Mouse (Mus musculus): ENCODE measurements around the gene Vmn1r25. TPM values are rescaled to one million over a fixed set of nuclear protein-coding genes. Genes with fewer than 3 reads are reported as not detected.
"Not testable (repeated sequence)": the region's sequence is repeated elsewhere in the genome, so short reads cannot be mapped to it uniquely, and the experiment has no call there.

The Vmn1r25 gene
- total RNA-seq (2014; rRNA removed) (not detected in 2 replicates), polyA plus RNA-seq (2015; fragmentation: Nextera tagmentation; extraction: Ambion mirVana) (not detected in 2 replicates)

DNA sequence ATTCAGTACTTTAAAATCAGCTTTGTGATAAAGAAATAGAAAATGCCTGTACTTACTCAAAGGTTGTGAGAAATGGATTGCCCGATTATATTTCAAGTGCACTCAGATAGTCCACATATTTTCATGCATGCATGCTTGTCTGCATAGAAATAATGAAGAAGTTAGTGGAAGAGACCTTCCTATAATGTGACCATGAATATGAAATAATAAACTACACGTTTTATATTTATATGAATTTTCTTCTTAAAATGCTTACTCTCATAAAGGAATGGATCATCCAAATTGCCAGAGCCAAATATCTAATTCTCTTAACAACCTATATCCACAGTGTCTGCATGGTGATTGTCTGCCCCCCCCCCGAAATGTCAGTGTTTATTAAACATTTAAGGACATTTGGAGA, at the start of gene Vmn1r25:
TSS of gene Vmn1r25 (minus strand) at position 101 of the 400 bp plus-strand sequence.
- no peak within 1 kb of the TSS for H3K4me3 ChIP-seq (ENCODE audit: low read depth, low read length)
- DNase-seq (ENCODE audit: low spot score) (no peak), ATAC-seq (ENCODE audit: low FRiP score) (no peak)
- no peaks in the 10 kb centered on the region for H3K36me3 ChIP-seq (ENCODE audit: insufficient read depth, low read length)
- H3K9me3 ChIP-seq (ENCODE audit: low read length) = no peaks in the 10 kb centered on the region
- H3K4me1 ChIP-seq (ENCODE audit: insufficient read depth, low read length) = no peaks in the 10 kb centered on the region
- no peak within 1 kb of the TSS for H3K27ac ChIP-seq (ENCODE audit: low read depth, low read length)
- WGBS = 63% methylated on average over 3 of the region's 3 CpGs
- no peak for TF ChIP-seq CTCF (IDR thresholded peaks at IDR 0.05)
- no peak within 1 kb of the TSS for H3K4me2 ChIP-seq (ENCODE audit: low read depth, low read length, poor library complexity, severe bottlenecking)
- H3K9ac ChIP-seq (replicated peaks; ENCODE audit: low read length, poor library complexity, severe bottlenecking) = no peak within 1 kb of the TSS
- no peaks in the 10 kb centered on the region for H3K27me3 ChIP-seq (ENCODE audit: insufficient read depth, low read length)

DNA sequence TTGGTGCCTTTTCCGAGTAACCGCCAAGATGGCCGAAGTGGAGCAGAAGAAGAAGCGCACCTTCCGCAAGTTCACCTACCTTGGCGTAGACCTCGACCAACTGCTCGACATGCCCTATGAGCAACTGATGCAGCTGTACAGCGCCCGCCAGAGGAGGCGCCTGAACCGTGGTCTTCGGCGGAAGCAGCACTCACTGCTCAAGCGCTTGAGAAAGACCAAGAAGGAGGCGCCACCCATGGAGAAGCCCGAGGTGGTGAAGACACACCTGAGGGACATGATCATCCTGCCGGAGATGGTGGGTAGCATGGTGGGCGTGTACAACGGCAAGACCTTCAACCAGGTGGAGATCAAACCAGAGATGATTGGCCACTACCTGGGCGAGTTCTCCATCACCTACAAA, 36.9 kb upstream of the Vmn1r25 start:
- ATAC-seq (ENCODE audit: low FRiP score); H3K9me3 ChIP-seq (ENCODE audit: low read length); DNase-seq (ENCODE audit: low spot score); H3K4me2 ChIP-seq (ENCODE audit: low read depth, low read length, poor library complexity, severe bottlenecking); H3K36me3 ChIP-seq (ENCODE audit: insufficient read depth, low read length); H3K4me1 ChIP-seq (ENCODE audit: insufficient read depth, low read length); H3K4me3 ChIP-seq (ENCODE audit: low read depth, low read length); H3K9ac ChIP-seq (replicated peaks; ENCODE audit: low read length, poor library complexity, severe bottlenecking); H3K27ac ChIP-seq (ENCODE audit: low read depth, low read length); H3K27me3 ChIP-seq (ENCODE audit: insufficient read depth, low read length): not testable (repeated sequence)
- 95% methylated on average over 21 of the region's 21 CpGs for whole genome bisulfite sequencing

DNA sequence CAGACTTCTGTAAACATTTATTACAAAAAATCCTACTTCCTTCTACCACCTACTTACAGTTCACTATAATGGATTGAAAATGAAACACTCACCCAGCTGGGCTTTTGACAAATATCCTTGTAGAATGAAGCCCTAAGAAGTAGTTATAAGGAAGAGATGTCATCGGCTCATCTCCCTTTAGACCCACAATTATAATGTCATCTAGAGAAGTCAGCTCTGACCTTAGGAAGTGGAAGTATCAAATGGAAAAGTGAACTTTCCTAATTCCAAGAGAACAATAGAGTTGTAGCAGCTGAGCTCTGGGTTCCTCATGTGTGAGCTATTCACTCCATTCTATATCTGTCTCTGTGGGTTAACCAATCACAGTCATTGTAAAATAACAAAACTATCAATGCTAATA, 34.4 kb upstream of the Vmn1r25 start, which contains the start of gene Vmn1r26:
TSS of gene Vmn1r26 (minus strand) at position 101 of the 400 bp plus-strand sequence.
- no peaks in the 10 kb centered on the region for H3K27me3 ChIP-seq (ENCODE audit: insufficient read depth, low read length)
- WGBS = 100% methylated on average over 1 of the region's 1 CpGs
- no peak for DNase-seq (ENCODE audit: low spot score)

DNA sequence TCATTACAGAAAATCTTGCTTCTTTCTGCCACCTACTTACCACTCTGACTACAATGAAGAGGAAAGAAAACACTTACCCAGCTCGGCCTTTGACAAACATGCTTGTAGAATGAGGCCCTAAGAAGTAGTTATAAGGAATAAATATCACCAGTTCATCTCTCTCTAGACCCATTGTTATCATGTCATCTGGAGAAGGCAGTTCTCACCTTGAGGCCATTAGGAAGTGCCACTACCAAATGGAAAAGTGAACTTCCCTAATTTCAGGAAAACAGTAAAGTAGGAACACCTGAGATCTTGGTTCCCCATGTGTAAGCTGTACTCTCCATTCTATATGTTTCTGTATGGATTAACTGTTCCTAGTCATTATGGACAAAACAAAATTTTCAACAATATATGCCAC, 19.2 kb downstream of the Vmn1r25 start, which contains the start of gene Vmn1r24:
TSS of gene Vmn1r24 (minus strand) at position 101 of the 400 bp plus-strand sequence.
- DNase-seq (ENCODE audit: low spot score); H3K27me3 ChIP-seq (ENCODE audit: insufficient read depth, low read length); H3K9ac ChIP-seq (replicated peaks; ENCODE audit: low read length, poor library complexity, severe bottlenecking); H3K36me3 ChIP-seq (ENCODE audit: insufficient read depth, low read length); H3K4me1 ChIP-seq (ENCODE audit: insufficient read depth, low read length); ATAC-seq (ENCODE audit: low FRiP score); H3K4me3 ChIP-seq (ENCODE audit: low read depth, low read length); H3K9me3 ChIP-seq (ENCODE audit: low read length); H3K4me2 ChIP-seq (ENCODE audit: low read depth, low read length, poor library complexity, severe bottlenecking); H3K27ac ChIP-seq (ENCODE audit: low read depth, low read length): not testable (repeated sequence)
- 71% methylated on average over 1 of the region's 1 CpGs for WGBS

More for the DNA sequence above, 34.4 kb upstream of the Vmn1r25 start, which contains the start of gene Vmn1r26:
- H3K9ac ChIP-seq (replicated peaks; ENCODE audit: low read length, poor library complexity, severe bottlenecking) = no peak within 1 kb of the TSS
- H3K4me3 ChIP-seq (ENCODE audit: low read depth, low read length) = no peak within 1 kb of the TSS
- H3K4me1 ChIP-seq (ENCODE audit: insufficient read depth, low read length) = no peaks in the 10 kb centered on the region
- no peaks in the 10 kb centered on the region for H3K36me3 ChIP-seq (ENCODE audit: insufficient read depth, low read length)
- H3K4me2 ChIP-seq (ENCODE audit: low read depth, low read length, poor library complexity, severe bottlenecking) = no peak within 1 kb of the TSS
- TF ChIP-seq CTCF (IDR thresholded peaks at IDR 0.05) = no peak
- no peak within 1 kb of the TSS for H3K27ac ChIP-seq (ENCODE audit: low read depth, low read length)
- no peaks in the 10 kb centered on the region for H3K9me3 ChIP-seq (ENCODE audit: low read length)
- no peak for ATAC-seq (ENCODE audit: low FRiP score)

Other genes with a start within 250 kb of the Vmn1r25 start
- gene Vopp1, start 155.7 kb downstream of the Vmn1r25 start, total RNA-seq (2014; rRNA removed) = 269 and 319 TPM in 2 replicates
- 182 and 188 TPM in 2 replicates for gene Vopp1, start 155.7 kb downstream of the Vmn1r25 start, polyA plus RNA-seq (2015; fragmentation: Nextera tagmentation; extraction: Ambion mirVana)
- not detected in 2 replicates for gene Vmn1r21, start 130.5 kb downstream of the Vmn1r25 start, total RNA-seq (2014; rRNA removed)
- gene Vmn1r21, start 130.5 kb downstream of the Vmn1r25 start, polyA plus RNA-seq (2015; fragmentation: Nextera tagmentation; extraction: Ambion mirVana) = not detected in 2 replicates
- not detected in 2 replicates for gene Vmn1r22, start 72.8 kb downstream of the Vmn1r25 start, total RNA-seq (2014; rRNA removed)
- not detected in 2 replicates for gene Vmn1r22, start 72.8 kb downstream of the Vmn1r25 start, polyA plus RNA-seq (2015; fragmentation: Nextera tagmentation; extraction: Ambion mirVana)
- not detected in 2 replicates for gene Vmn1r23, start 54.0 kb downstream of the Vmn1r25 start, total RNA-seq (2014; rRNA removed)
- gene Vmn1r23, start 54.0 kb downstream of the Vmn1r25 start, polyA plus RNA-seq (2015; fragmentation: Nextera tagmentation; extraction: Ambion mirVana) = not detected in 2 replicates
- not detected in 2 replicates for gene Vmn1r24, start 19.3 kb downstream of the Vmn1r25 start, total RNA-seq (2014; rRNA removed)
- not detected in 2 replicates for gene Vmn1r24, start 19.3 kb downstream of the Vmn1r25 start, polyA plus RNA-seq (2015; fragmentation: Nextera tagmentation; extraction: Ambion mirVana)
- not detected in 2 replicates for gene Vmn1r26, start 34.3 kb upstream of the Vmn1r25 start, total RNA-seq (2014; rRNA removed)
- gene Vmn1r26, start 34.3 kb upstream of the Vmn1r25 start, polyA plus RNA-seq (2015; fragmentation: Nextera tagmentation; extraction: Ambion mirVana) = not detected in 2 replicates
- not detected in 2 replicates for gene Vmn1r27, start 238.0 kb upstream of the Vmn1r25 start, total RNA-seq (2014; rRNA removed)
- not detected in 2 replicates for gene Vmn1r27, start 238.0 kb upstream of the Vmn1r25 start, polyA plus RNA-seq (2015; fragmentation: Nextera tagmentation; extraction: Ambion mirVana)

Data from midbrain, postnatal 0 days (tissue).